Mouse (Mus musculus) ES-E14 (cell line): ENCODE results near the gene Acvrl1. TPM values are rescaled to one million over a fixed set of nuclear protein-coding genes. Genes with fewer than 3 reads are reported as not detected.

Experiments used
- DNase-seq: peaks from one replicate; pipeline ENCODE4 v3.0.0-alpha.2; 2013; ENCODE audit warnings: low read depth, low spot score
- H3K27ac ChIP-seq: 2 replicates; pipeline ENCODE4 v1.5.1; 2012; ENCODE audit warnings: low read depth, mild to moderate bottlenecking, low read length, moderate library complexity, mixed read lengths; ENCODE audit not compliant: poor library complexity, insufficient read depth, severe bottlenecking
- H3K36me3 ChIP-seq: 2 replicates; pipeline ENCODE4 v1.6.1; 2012; ENCODE audit warnings: mild to moderate bottlenecking, low read length, moderate library complexity, mixed read lengths; ENCODE audit not compliant: control insufficient read depth, poor library complexity, insufficient read depth, severe bottlenecking
- H3K4me1 ChIP-seq, 2 experiments: fragments of 150-350 bp in 1 of 2; sonication (generic) in 1 of 2; 2 replicates each; pipeline ENCODE4 v1.6.1; 2012; ENCODE audit warnings: low read length in 2 of 2, mild to moderate bottlenecking in 1 of 2, mixed read lengths in 1 of 2; ENCODE audit not compliant: control insufficient read depth in 2 of 2, insufficient read depth in 2 of 2, poor library complexity in 1 of 2
- H3K4me3 ChIP-seq, 2 experiments: fragments of 150-350 bp in 1 of 2; sonication (generic) in 1 of 2; 2 replicates each; pipeline ENCODE4 v1.5.1; 2012; ENCODE audit warnings: low read length in 2 of 2, low read depth in 1 of 2, mild to moderate bottlenecking in 1 of 2, mixed read lengths in 1 of 2; ENCODE audit not compliant: insufficient read depth in 1 of 2, poor library complexity in 1 of 2, severe bottlenecking in 1 of 2
- H3K9ac ChIP-seq: 2 replicates; pipeline ENCODE4 v1.6.1; 2012; ENCODE audit warnings: low read depth, mild to moderate bottlenecking, low read length, mixed read lengths; ENCODE audit not compliant: poor library complexity, insufficient read depth, severe bottlenecking
- H3K9me3 ChIP-seq: fragments of 150-350 bp; sonication (generic); 2 replicates; pipeline ENCODE4 v1.6.1; 2012; ENCODE audit warnings: low read depth, mild to moderate bottlenecking, low read length; ENCODE audit not compliant: control insufficient read depth, insufficient read depth
- CHD2 ChIP-seq: IDR thresholded peaks from 2 replicates; pipeline ENCODE4 v1.6.1; 2014; ENCODE audit warnings: mild to moderate bottlenecking, low read depth, low read length, inconsistent platforms
- HCFC1 ChIP-seq: IDR thresholded peaks from 2 replicates; pipeline ENCODE4 v1.6.1; 2012; ENCODE audit warnings: low read length, inconsistent platforms, borderline replicate concordance; ENCODE audit not compliant: insufficient read depth
- MAFK ChIP-seq: IDR thresholded peaks from 2 replicates; pipeline ENCODE4 v1.6.1; 2014; ENCODE audit warnings: mild to moderate bottlenecking, low read depth, low read length, inconsistent platforms; ENCODE audit not compliant: insufficient read depth
- ZC3H11A ChIP-seq: IDR thresholded peaks from 2 replicates; pipeline ENCODE4 v1.6.1; 2012; ENCODE audit warnings: low read depth, mild to moderate bottlenecking, inconsistent platforms, low read length, borderline replicate concordance
- ZNF384 ChIP-seq: IDR thresholded peaks from 2 replicates; pipeline ENCODE4 v1.6.1; 2012; ENCODE audit warnings: low read depth, low read length, inconsistent platforms
- in situ Hi-C, 2 experiments: fragments of 600-800 bp; cut with MboI; formaldehyde crosslinking; loops; one replicate each; pipeline ENCODE4 v1.15.1; 2025; ENCODE audit warnings: low sequenced_read_pairs in 2 of 2, inconsistent platforms in 1 of 2; ENCODE audit not compliant: unreplicated experiment in 2 of 2
- total RNA-seq: library from RNA; depleted of rRNA; stranded (reverse); fragments of 300-350 nt; gene quantifications from 2 replicates; pipeline ENCODE4 v1.2.3, GENCODE M21; 2012

Gene Acvrl1
- total RNA-seq, 1 experiment, result 3.3 TPM

DNA sequence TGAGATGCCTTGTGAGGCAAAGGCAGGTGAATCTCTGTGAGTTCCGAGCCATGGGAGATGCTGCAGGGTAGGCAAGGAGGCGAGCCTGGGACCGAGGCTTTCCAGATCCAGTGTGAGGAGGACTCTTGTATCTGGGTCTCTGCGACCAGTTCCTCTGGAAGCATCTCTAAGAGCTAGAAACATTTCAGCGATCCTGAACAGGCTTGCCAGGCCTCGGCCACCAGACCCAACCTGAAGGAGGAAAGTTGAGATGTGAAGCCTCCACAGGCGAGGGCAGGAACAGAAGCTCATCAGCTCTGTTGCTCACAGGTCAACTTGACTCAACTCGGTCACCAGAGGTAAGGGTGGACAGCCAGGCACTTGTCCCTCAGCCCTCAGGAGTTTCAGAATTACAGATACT lies 36.8 kb upstream of the Acvrl1 start:
- TF ChIP-seq MAFK (no peak), HCFC1 (no peak), ZC3H11A (no peak), ZNF384 (no peak), CHD2 (no peak)
- no peak overlapping the region for H3K9ac ChIP-seq
- H3K36me3 ChIP-seq, result no peaks in the 10 kb centered on the region
- H3K27ac ChIP-seq, result no peak overlapping the region
- H3K4me1 ChIP-seq, result peaks cover 6 to 32% of the 10 kb centered on the region in 2 experiments; a peak in 3 of 4 replicates
- no peak overlapping the region for H3K4me3 ChIP-seq
- DNase-seq, result no peak
- in situ Hi-C loops, result no loop called here
- no peaks in the 10 kb centered on the region for H3K9me3 ChIP-seq

DNA sequence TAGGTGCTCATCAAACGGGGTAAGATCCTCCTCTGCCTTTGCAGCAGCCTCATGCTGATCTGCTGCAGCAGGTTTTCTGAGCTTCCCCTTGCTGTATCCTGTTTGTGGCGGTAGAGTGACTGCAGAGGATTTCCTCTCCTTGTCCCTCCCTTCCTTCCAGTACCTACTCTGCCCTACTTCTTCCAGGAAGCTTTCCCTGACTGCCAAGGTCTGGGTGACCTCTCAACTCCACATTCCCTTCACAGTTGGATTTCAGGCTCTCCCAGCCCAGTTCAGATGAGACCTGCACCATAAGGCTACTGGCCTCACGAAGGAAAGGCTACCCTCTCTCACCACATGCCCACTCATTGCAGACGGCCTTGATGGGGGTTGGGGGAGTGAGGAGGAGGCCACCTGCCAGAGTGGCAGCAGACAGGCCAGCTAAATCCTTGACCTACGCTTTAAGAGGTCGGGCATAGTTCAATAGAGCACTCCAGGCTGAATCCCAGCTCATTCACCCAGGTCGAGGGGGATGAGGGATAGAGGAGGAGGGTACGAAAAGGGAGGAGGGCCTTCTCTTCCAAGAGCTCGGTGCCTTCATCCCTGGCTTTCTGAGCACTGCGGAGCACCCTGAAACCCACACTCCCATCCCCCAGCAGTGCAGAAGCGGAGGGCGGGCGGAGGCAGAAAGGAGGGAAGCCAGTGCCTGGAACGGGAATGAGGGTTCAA lies 36.0 kb upstream of the Acvrl1 start:
- Histone ChIP-seq H3K9ac (peak overlapping the region; percentile 47; the same call in 1 of the 2 replicates), H3K4me1 (peaks cover 8 to 37% of the 10 kb centered on the region in 2 experiments; a peak in 3 of 4 replicates), H3K36me3 (no peaks in the 10 kb centered on the region), H3K4me3 (peak overlapping the region; percentile 40 to 70), H3K27ac (peak overlapping the region; percentile 63), H3K9me3 (no peaks in the 10 kb centered on the region)
- in situ Hi-C loops, result no loop called here
- no peak for DNase-seq
- TF ChIP-seq ZC3H11A (no peak), HCFC1 (no peak), CHD2 (no peak), ZNF384 (no peak), MAFK (no peak)

DNA sequence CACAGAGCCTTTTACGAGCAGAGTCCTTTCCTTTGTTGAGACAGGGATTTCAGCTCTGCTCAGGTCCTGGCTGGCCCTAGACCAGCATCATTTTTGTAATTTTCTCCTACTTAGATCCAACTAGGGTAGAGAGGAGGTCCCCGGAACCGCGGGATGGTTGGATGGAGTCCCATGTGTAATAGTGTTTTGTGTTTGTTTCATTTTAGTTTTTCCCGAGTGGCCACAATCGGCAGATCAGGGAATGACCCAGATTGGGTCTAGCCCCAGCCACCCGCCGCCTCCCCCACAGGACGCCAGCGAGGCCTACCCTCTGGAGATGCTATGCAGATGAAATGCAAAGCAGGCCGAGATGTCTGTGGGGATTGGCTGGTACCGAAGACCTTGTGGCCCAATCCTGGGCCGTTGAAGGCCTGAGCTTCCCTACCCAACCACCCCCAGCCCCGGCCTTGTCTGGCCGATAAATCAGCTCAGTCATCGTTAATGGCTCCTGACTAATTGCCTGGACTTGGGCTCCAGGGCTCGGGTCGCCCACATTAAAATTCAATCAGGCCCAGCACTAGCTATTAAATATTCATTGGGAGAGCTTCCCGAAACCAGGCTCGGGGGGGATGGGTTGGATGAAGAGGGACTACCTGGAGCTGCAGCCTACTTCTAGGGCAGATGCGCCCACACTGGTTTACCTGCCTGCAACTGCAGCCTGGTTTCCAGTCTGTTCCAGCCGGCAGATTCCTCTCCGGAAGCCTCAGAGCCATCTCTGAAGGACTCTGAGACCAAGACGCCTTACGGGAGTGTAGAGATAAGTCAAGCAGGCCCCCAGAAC lies 35.3 kb upstream of the Acvrl1 start:
- peak; percentile 77 for DNase-seq
- Histone ChIP-seq H3K27ac (peak overlapping the region; percentile 74), H3K9ac (peak overlapping the region; percentile 77), H3K4me1 (peaks cover 12 to 39% of the 10 kb centered on the region in 2 experiments; a peak in 3 of 4 replicates), H3K36me3 (no peaks in the 10 kb centered on the region), H3K9me3 (no peaks in the 10 kb centered on the region), H3K4me3 (peak overlapping the region; percentile 63 to 70)
- TF ChIP-seq MAFK, result peak; percentile 81
- TF ChIP-seq ZNF384, result no peak
- in situ Hi-C loops, result no loop called here

GRCm38 (mm10) chr15:101093988-101094387 lies 34.3 kb upstream of the Acvrl1 start:
- DNase-seq, result no peak
- Histone ChIP-seq H3K36me3 (no peaks in the 10 kb centered on the region), H3K4me3 (peak overlapping the region; percentile 63 to 70; a peak in 2 of 4 replicates), H3K27ac (peak overlapping the region; percentile 55; the same call in 1 of the 2 replicates), H3K4me1 (peaks cover 19 to 35% of the 10 kb centered on the region in 2 experiments), H3K9ac (no peak overlapping the region; the same call in 1 of the 2 replicates), H3K9me3 (no peaks in the 10 kb centered on the region)
- TF ChIP-seq HCFC1, result no peak
- TF ChIP-seq MAFK, result no peak
- TF ChIP-seq ZC3H11A, result no peak
- TF ChIP-seq CHD2, result no peak
- TF ChIP-seq ZNF384, result no peak
- in situ Hi-C loops, result no loop called here
